Mouse (Mus musculus) limb, embryonic 13.5 days (tissue): ENCODE data around the gene Birc6. TPM values are rescaled to one million over a fixed set of nuclear protein-coding genes. Genes with fewer than 3 reads are reported as not detected.
A peak's percentile ranks its signal among the peaks of the same experiment; 100 is the strongest.

Source experiments
- ATAC-seq: fragments of 200-750 bp; cut with Nextera tagmentation; 2 replicates; pipeline ENCODE4 v1.8.0; 2017; ENCODE audit warnings: low read depth, moderate number of reproducible peaks, moderate TSS enrichment; ENCODE audit not compliant: low FRiP score
- H3K27ac ChIP-seq: fragments of 300-500 bp; sonication (generic); 2 replicates; pipeline ENCODE4 v1.5.1; 2015; ENCODE audit warnings: inconsistent platforms, mild to moderate bottlenecking, moderate library complexity
- H3K27me3 ChIP-seq: fragments of 300-500 bp; sonication (generic); 2 replicates; pipeline ENCODE4 v1.6.1; 2015; ENCODE audit warnings: mild to moderate bottlenecking, inconsistent platforms
- H3K36me3 ChIP-seq: fragments of 300-500 bp; sonication (generic); 2 replicates; pipeline ENCODE4 v1.6.1; 2015; ENCODE audit warnings: inconsistent platforms, mild to moderate bottlenecking, moderate library complexity
- H3K4me1 ChIP-seq: fragments of 300-500 bp; sonication (generic); 2 replicates; pipeline ENCODE4 v1.6.1; 2015; ENCODE audit warnings: inconsistent platforms
- H3K4me2 ChIP-seq: fragments of 300-500 bp; sonication (generic); replicated peaks from 2 replicates; pipeline ENCODE4 v1.6.1; 2015; ENCODE audit warnings: inconsistent platforms, mild to moderate bottlenecking, moderate library complexity
- H3K4me3 ChIP-seq: fragments of 300-500 bp; sonication (generic); 2 replicates; pipeline ENCODE4 v1.5.1; 2015; ENCODE audit warnings: moderate library complexity, mild to moderate bottlenecking, inconsistent platforms
- H3K9ac ChIP-seq: fragments of 300-500 bp; sonication (generic); 2 replicates; pipeline ENCODE4 v1.6.1; 2015; ENCODE audit warnings: mild to moderate bottlenecking, inconsistent platforms
- H3K9me3 ChIP-seq: fragments of 300-500 bp; sonication (generic); 2 replicates; pipeline ENCODE4 v1.6.1; 2016; ENCODE audit warnings: inconsistent platforms
- WGBS: fragments of 180-500 bp; shearing (Covaris S2); methylation state at CpG from one replicate; pipeline ENCODE4 v1.1.7; 2015; 5-methylcytosine and 5-hydroxymethylcytosine counted together
- polyA plus RNA-seq: library from polyadenylated mRNA; unstranded; fragments of >200 nt; fragmentation: Nextera tagmentation; extraction: Ambion mirVana; gene quantifications from 2 replicates; pipeline ENCODE4 v1.2.1, GENCODE M21; 2015

Gene Birc6
- polyA plus RNA-seq, 1 experiment from 2014 or later: 104 TPM

GRCm38 (mm10) chr17:74716643-74717042 is 188.5 kb downstream of the Birc6 start:
- Histone ChIP-seq H3K4me3 (peak overlapping the region; percentile 73; the same call in 1 of the 2 replicates), H3K9me3 (no peaks in the 10 kb centered on the region), H3K36me3 (peaks cover 11% of the 10 kb centered on the region), H3K4me2 (peak overlapping the region; percentile 87), H3K4me1 (peaks cover 13% of the 10 kb centered on the region), H3K9ac (no peak overlapping the region), H3K27ac (no peak overlapping the region), H3K27me3 (no peaks in the 10 kb centered on the region)
- 41% methylated on average over 3 of the region's 3 CpGs for WGBS
- no peak for ATAC-seq

GRCm38 (mm10) chr17:74717091-74717617 is 189.1 kb downstream of the Birc6 start:
- 6% methylated on average over 14 of the region's 14 CpGs for WGBS

GRCm38 (mm10) chr17:74717618-74718151 is 189.6 kb downstream of the Birc6 start, which contains the start of gene Ttc27:
Gene Ttc27 (plus strand): TSS chr17:74717732.
- WGBS: under 1% methylated on average over 31 of the region's 31 CpGs
- H3K4me1 ChIP-seq: peaks cover 7% of the 10 kb centered on the region
- no peaks in the 10 kb centered on the region for H3K9me3 ChIP-seq
- H3K9ac ChIP-seq: peak within 1 kb of the TSS; percentile 74
- H3K36me3 ChIP-seq: peaks cover 20% of the 10 kb centered on the region
- H3K27me3 ChIP-seq: no peaks in the 10 kb centered on the region
- H3K4me3 ChIP-seq: peak within 1 kb of the TSS; percentile 73
- H3K27ac ChIP-seq: no peak within 1 kb of the TSS
- ATAC-seq: peak; percentile 94
- H3K4me2 ChIP-seq: peak within 1 kb of the TSS; percentile 87

More at GRCm38 (mm10) chr17:74717091-74717617, 189.1 kb downstream of the Birc6 start:
- Histone ChIP-seq H3K36me3 (peaks cover 16% of the 10 kb centered on the region), H3K27me3 (no peaks in the 10 kb centered on the region), H3K9me3 (no peaks in the 10 kb centered on the region), H3K4me1 (peaks cover 8% of the 10 kb centered on the region), H3K27ac (no peak overlapping the region), H3K9ac (peak overlapping the region; percentile 68), H3K4me2 (peak overlapping the region; percentile 87), H3K4me3 (peak overlapping the region; percentile 73)
- ATAC-seq: no peak; the same call in 1 of the 2 replicates

GRCm38 (mm10) chr17:74732872-74733271 is 204.8 kb downstream of the Birc6 start:
- Histone ChIP-seq H3K9ac (no peak overlapping the region), H3K27me3 (no peaks in the 10 kb centered on the region), H3K4me1 (no peaks in the 10 kb centered on the region), H3K36me3 (peaks cover 13% of the 10 kb centered on the region), H3K4me3 (no peak overlapping the region), H3K9me3 (no peaks in the 10 kb centered on the region), H3K4me2 (no peak overlapping the region), H3K27ac (no peak overlapping the region)
- ATAC-seq: no peak

- Histone ChIP-seq H3K4me2 (no peak overlapping the region), H3K9ac (no peak overlapping the region), H3K27me3 (no peaks in the 10 kb centered on the region), H3K4me3 (no peak overlapping the region), H3K4me1 (no peaks in the 10 kb centered on the region), H3K36me3 (peaks cover 13% of the 10 kb centered on the region), H3K9me3 (no peaks in the 10 kb centered on the region), H3K27ac (no peak overlapping the region)
- ATAC-seq: no peak
- WGBS: 91% methylated on average over 11 of the region's 11 CpGs
Observed at GRCm38 (mm10) chr17:74735392-74735791, 207.3 kb downstream of the Birc6 start.

- no peak overlapping the region for H3K4me2 ChIP-seq
- no peak overlapping the region for H3K4me3 ChIP-seq
- WGBS: 55% methylated on average over 1 of the region's 1 CpGs
- no peaks in the 10 kb centered on the region for H3K9me3 ChIP-seq
- H3K36me3 ChIP-seq: peaks cover 8% of the 10 kb centered on the region
- no peaks in the 10 kb centered on the region for H3K27me3 ChIP-seq
- no peak overlapping the region for H3K27ac ChIP-seq
- no peak for ATAC-seq
- no peaks in the 10 kb centered on the region for H3K4me1 ChIP-seq
- no peak overlapping the region for H3K9ac ChIP-seq
Observed at GRCm38 (mm10) chr17:74749659-74750058, 221.6 kb downstream of the Birc6 start.

GRCm38 (mm10) chr17:74751026-74751425 is 222.9 kb downstream of the Birc6 start:
- WGBS: 88% methylated on average over 4 of the region's 4 CpGs
- no peak for ATAC-seq
- H3K27ac ChIP-seq: no peak overlapping the region

More at GRCm38 (mm10) chr17:74751026-74751425, 222.9 kb downstream of the Birc6 start:
- no peak overlapping the region for H3K4me2 ChIP-seq
- peaks cover 5% of the 10 kb centered on the region; the same call in 1 of the 2 replicates for H3K36me3 ChIP-seq
- H3K9me3 ChIP-seq: no peaks in the 10 kb centered on the region
- no peaks in the 10 kb centered on the region for H3K4me1 ChIP-seq
- H3K4me3 ChIP-seq: no peak overlapping the region
- H3K9ac ChIP-seq: no peak overlapping the region
- H3K27me3 ChIP-seq: no peaks in the 10 kb centered on the region

Other genes starting within 250 kb of the Birc6 start
- 79.4 and 83.0 TPM in 2 replicates for gene Memo1, start 232.8 kb upstream of the Birc6 start, polyA plus RNA-seq
- 223 and 240 TPM in 2 replicates for gene Dpy30, start 204.4 kb upstream of the Birc6 start, polyA plus RNA-seq
- gene Spast, start 189.3 kb upstream of the Birc6 start, polyA plus RNA-seq: 17.4 and 17.7 TPM in 2 replicates
- gene Slc30a6, start 132.7 kb upstream of the Birc6 start, polyA plus RNA-seq: 43.3 TPM in 2 replicates
- gene Nlrc4, start 69.2 kb upstream of the Birc6 start, polyA plus RNA-seq: 0.34 and 0.37 TPM in 2 replicates
- gene Yipf4, start 38.8 kb upstream of the Birc6 start, polyA plus RNA-seq: 50.9 and 51.5 TPM in 2 replicates
- 23.4 and 24.6 TPM in 2 replicates for gene Ttc27, start 189.4 kb downstream of the Birc6 start, polyA plus RNA-seq